Mouse (Mus musculus) heart, postnatal 0 days (tissue): ENCODE measurements around the gene Rapgef6. TPM values are rescaled to one million over a fixed set of nuclear protein-coding genes. Genes with fewer than 3 reads are reported as not detected.

Experiments
- ATAC-seq: fragments of 200-750 bp; cut with Nextera tagmentation; 2 replicates; pipeline ENCODE4 v1.8.0; 2017; ENCODE audit warnings: low read depth, moderate number of reproducible peaks, moderate library complexity; ENCODE audit not compliant: insufficient read depth
- DNase-seq: peaks from one replicate; pipeline ENCODE4 v3.0.0-alpha.2; 2016; ENCODE audit warnings: low spot score
- H3K27ac ChIP-seq: fragments of 300-500 bp; sonication (generic); 2 replicates; pipeline ENCODE4 v1.5.1; 2014; ENCODE audit warnings: low read depth, mild to moderate bottlenecking
- H3K27me3 ChIP-seq: fragments of 300-500 bp; sonication (generic); 2 replicates; pipeline ENCODE4 v1.6.1; 2014; ENCODE audit warnings: low read length, mixed read lengths; ENCODE audit not compliant: control insufficient read depth, insufficient read depth
- H3K36me3 ChIP-seq: fragments of 300-500 bp; sonication (generic); replicated peaks from 2 replicates; pipeline ENCODE4 v1.6.1; 2014; ENCODE audit warnings: low read length, mixed read lengths; ENCODE audit not compliant: control insufficient read depth, insufficient read depth
- H3K4me1 ChIP-seq: fragments of 300-500 bp; sonication (generic); 2 replicates; pipeline ENCODE4 v1.6.1; 2014; ENCODE audit warnings: antibody characterized with exemption; ENCODE audit not compliant: control insufficient read depth, insufficient read depth
- H3K4me2 ChIP-seq: fragments of 300-500 bp; sonication (generic); 2 replicates; pipeline ENCODE4 v1.6.1; 2014; ENCODE audit warnings: low read depth, mild to moderate bottlenecking, low read length, moderate library complexity
- H3K4me3 ChIP-seq: fragments of 300-500 bp; sonication (generic); 2 replicates; pipeline ENCODE4 v1.5.1; 2014; ENCODE audit warnings: low read depth, low read length
- H3K9ac ChIP-seq: fragments of 300-500 bp; sonication (generic); replicated peaks from 2 replicates; pipeline ENCODE4 v1.6.1; 2014; ENCODE audit warnings: low read depth, low read length, mixed read lengths
- H3K9me3 ChIP-seq: fragments of 300-500 bp; sonication (generic); replicated peaks from 2 replicates; pipeline ENCODE4 v1.6.1; 2016; ENCODE audit warnings: low read length; ENCODE audit not compliant: control insufficient read depth
- CTCF ChIP-seq: IDR thresholded peaks from 2 replicates; pipeline ENCODE4 v1.5.1; 2016; ENCODE audit warnings: antibody characterized with exemption, control low read depth, low read depth
- EP300 ChIP-seq: IDR thresholded peaks from 2 replicates; pipeline ENCODE4 v1.6.1; 2016; ENCODE audit warnings: antibody characterized with exemption, low read depth
- WGBS: fragments of 180-500 bp; shearing (Covaris S2); extraction: QIAGEN DNeasy Blood & Tissue Kit; methylation state at CpG from one replicate; pipeline ENCODE4 v1.1.7; 2014; 5-methylcytosine and 5-hydroxymethylcytosine counted together
- polyA plus RNA-seq: library from polyadenylated mRNA; unstranded; fragments of >200 nt; fragmentation: Nextera tagmentation; extraction: Ambion mirVana; gene quantifications from 2 replicates; pipeline ENCODE4 v1.2.1, GENCODE M21; 2015
- total RNA-seq: library from RNA; depleted of rRNA; stranded (reverse); fragments of >200 nt; gene quantifications from 2 replicates; pipeline ENCODE4 v1.2.3, GENCODE M21; 2014; ENCODE audit warnings: low replicate concordance

The Rapgef6 gene
- total and polyA plus RNA-seq, 2 experiments from 2014 or later: 17.0 to 18.1 TPM

DNA sequence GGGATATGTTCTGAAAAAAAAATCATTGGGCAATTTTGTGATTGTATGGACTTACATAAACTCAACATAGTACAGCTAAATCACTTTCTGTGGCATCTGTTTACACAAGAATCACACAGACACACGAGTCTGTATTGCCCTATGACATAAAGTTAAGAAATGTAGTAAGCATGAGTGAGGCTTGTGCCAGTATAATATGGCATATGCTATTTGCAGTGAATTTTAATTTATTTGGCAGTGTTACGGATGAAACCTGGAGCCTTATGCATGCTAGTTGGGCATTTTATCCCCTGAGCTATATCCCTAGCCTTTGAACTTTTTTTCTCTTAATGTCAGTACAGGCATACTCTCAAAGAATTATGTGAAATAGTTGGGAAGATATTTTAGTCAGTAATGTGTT, 16.8 kb downstream of the Rapgef6 start:
- no peak overlapping the region for H3K4me3 ChIP-seq
- TF ChIP-seq EP300 (no peak), CTCF (no peak)

DNA sequence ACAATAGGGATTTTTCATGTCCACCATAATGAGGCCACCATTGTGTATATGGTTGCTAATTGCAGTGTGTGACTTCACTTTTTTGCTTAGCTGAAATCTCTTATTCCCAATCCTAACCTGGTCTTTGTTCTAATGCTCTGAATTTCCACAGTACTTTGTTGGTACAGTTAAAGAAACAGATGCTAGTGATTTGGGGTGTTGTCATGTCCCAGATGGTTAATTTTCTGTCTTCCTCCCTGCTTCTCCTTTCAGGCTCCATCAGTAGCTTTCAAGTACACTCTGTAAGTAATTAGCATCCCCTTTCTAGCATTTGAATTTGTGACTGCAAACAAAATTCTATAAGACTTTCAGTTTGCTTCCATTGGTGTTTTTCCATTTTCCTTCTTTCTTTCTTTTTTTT, 17.7 kb downstream of the Rapgef6 start:
- DNase-seq: no peak
- no peak overlapping the region for H3K4me2 ChIP-seq
- no peak overlapping the region for H3K9ac ChIP-seq
- H3K27ac ChIP-seq: no peak overlapping the region
- H3K4me3 ChIP-seq: no peak overlapping the region
- ATAC-seq: no peak
- H3K27me3 ChIP-seq: no peaks in the 10 kb centered on the region
- TF ChIP-seq EP300 (no peak), CTCF (no peak)
- H3K36me3 ChIP-seq: no peaks in the 10 kb centered on the region
- H3K4me1 ChIP-seq: 0 out of 2 replicates have a peak, but pooled peaks cover 4% of the 10 kb centered on the region
- no peaks in the 10 kb centered on the region for H3K9me3 ChIP-seq

More for the DNA sequence above, 16.8 kb downstream of the Rapgef6 start:
- Histone ChIP-seq H3K9me3 (no peaks in the 10 kb centered on the region), H3K4me1 (0 out of 2 replicates have a peak, but pooled peaks cover 4% of the 10 kb centered on the region), H3K27me3 (no peaks in the 10 kb centered on the region), H3K9ac (no peak overlapping the region), H3K27ac (no peak overlapping the region), H3K36me3 (no peaks in the 10 kb centered on the region), H3K4me2 (no peak overlapping the region)
- DNase-seq: no peak
- ATAC-seq: no peak
- WGBS: 88% methylated on average over 2 of the region's 2 CpGs

DNA sequence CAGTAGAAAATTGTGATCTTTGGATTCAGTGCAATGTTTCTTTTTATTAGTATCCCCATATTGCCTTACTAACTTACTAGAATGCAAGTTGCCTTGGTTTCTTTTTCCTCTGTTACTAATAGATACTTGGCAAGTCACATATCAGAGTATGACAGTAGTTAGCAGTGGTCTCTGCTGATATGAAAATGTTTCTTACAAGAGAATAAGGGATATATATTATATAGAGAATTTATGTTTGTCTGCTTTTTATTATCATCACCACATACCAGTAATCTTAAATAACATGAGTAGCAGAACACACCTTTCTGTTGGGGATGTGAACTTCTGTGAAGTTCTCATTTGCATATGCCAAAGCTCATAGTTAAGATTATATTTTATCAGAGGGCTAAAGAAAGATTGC, 19.8 kb downstream of the Rapgef6 start:
- Histone ChIP-seq H3K4me2 (no peak overlapping the region), H3K4me3 (no peak overlapping the region), H3K27me3 (no peaks in the 10 kb centered on the region), H3K36me3 (no peaks in the 10 kb centered on the region), H3K9me3 (no peaks in the 10 kb centered on the region), H3K9ac (no peak overlapping the region), H3K4me1 (0 out of 2 replicates have a peak, but pooled peaks cover 9% of the 10 kb centered on the region), H3K27ac (no peak overlapping the region)
- ATAC-seq (no peak), DNase-seq (no peak)
- TF ChIP-seq EP300 (no peak), CTCF (no peak)

DNA sequence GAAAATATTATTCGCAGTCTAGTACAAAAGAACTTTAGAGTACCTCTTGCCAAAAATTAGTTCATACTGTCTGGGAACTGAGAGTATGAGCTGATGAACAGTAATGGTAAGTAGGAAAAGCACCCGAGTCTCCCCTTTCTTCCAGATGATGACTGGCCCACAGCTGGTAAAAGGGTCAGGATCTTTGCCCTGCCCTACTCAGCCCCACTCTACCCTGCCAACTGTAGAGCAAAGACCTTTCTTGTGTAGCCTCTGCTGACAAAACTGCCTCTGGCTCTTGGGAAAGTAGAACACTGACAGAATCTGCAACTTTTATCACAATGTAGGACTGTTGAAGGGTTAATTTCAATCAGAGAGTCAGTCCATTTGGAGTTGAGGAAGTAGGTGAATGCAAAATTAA, 32.3 kb downstream of the Rapgef6 start:
- Histone ChIP-seq H3K27me3 (no peaks in the 10 kb centered on the region), H3K4me3 (no peak overlapping the region), H3K4me1 (no peaks in the 10 kb centered on the region), H3K9me3 (no peaks in the 10 kb centered on the region), H3K27ac (no peak overlapping the region), H3K4me2 (no peak overlapping the region), H3K9ac (no peak overlapping the region), H3K36me3 (no peaks in the 10 kb centered on the region)
- TF ChIP-seq CTCF (no peak), EP300 (no peak)
- DNase-seq: no peak
- no peak for ATAC-seq
- WGBS: 92% methylated on average over 2 of the region's 2 CpGs

DNA sequence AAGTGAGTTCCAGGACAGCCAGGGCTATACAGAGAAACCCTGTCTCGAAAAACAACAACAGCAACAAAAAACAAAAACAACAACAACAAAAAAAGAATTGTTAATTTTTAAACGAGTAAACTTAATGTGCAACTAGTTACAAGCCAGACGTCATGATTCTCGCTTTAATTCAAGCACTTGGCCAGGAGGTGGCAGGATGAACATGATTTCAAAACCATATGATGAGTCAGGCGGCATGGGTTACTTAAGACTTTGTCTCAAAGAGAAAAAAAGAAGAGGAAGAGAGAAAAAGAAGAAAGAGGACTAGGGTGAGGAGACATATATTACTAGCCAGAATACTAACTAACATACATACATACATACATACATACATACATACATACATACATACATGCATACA, 40.1 kb downstream of the Rapgef6 start:
- no peaks in the 10 kb centered on the region for H3K4me1 ChIP-seq
- no peaks in the 10 kb centered on the region for H3K9me3 ChIP-seq
- H3K9ac ChIP-seq: no peak overlapping the region
- H3K27ac ChIP-seq: no peak overlapping the region
- 74% methylated on average over 5 of the region's 5 CpGs for WGBS
- no peaks in the 10 kb centered on the region for H3K36me3 ChIP-seq
- ATAC-seq: no peak
- DNase-seq: peak; percentile 38
- H3K27me3 ChIP-seq: no peaks in the 10 kb centered on the region
- TF ChIP-seq CTCF: peak; percentile 42
- no peak for TF ChIP-seq EP300
- no peak overlapping the region for H3K4me3 ChIP-seq
- no peak overlapping the region for H3K4me2 ChIP-seq

DNA sequence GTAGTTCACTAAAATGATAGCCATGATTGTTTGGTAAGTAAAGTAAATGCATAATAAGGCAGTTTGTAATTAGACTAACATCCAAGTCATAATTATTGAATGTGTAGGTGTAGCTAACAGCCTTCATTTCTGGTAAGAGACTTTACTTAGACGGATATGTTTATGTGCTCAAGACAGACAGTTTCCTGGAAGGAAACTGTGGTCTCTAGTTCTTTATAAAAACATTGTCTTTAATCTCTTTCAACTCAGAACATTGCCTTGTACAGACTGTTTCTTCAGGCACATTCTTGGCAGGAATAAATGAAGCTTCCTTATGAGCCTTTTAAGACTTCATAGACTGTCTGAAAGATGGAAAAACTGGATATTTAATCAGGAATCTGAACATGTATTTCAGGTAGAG, 45.3 kb downstream of the Rapgef6 start:
- TF ChIP-seq EP300 (no peak), CTCF (no peak)

More for the DNA sequence above, 45.3 kb downstream of the Rapgef6 start:
- no peaks in the 10 kb centered on the region for H3K4me1 ChIP-seq
- no peak overlapping the region for H3K27ac ChIP-seq
- H3K9ac ChIP-seq: no peak overlapping the region
- no peak overlapping the region for H3K4me3 ChIP-seq
- H3K27me3 ChIP-seq: no peaks in the 10 kb centered on the region
- WGBS: 48% methylated on average over 1 of the region's 1 CpGs
- H3K36me3 ChIP-seq: no peaks in the 10 kb centered on the region
- no peak for DNase-seq
- ATAC-seq: no peak
- no peak overlapping the region for H3K4me2 ChIP-seq
- no peaks in the 10 kb centered on the region for H3K9me3 ChIP-seq
